In genomic region chr16:31199926-31200789, GRCm38 (mm10) we compare ENCODE assay signal across 8 mouse cellular contexts. TPM values are rescaled to one million over a fixed set of nuclear protein-coding genes. Genes with fewer than 3 reads are reported as not detected.
DNase-seq lines count a peak whose midpoint lies in the region; ATAC-seq and TF ChIP-seq lines count a peak whose summit lies in the region.

No protein-coding gene starts in this region.

- H3K27me3 ChIP-seq in embryonic facial prominence, embryonic 15.5 days, result no peaks in the 10 kb centered on the region
- H3K27me3 ChIP-seq in heart, embryonic 10.5 days (ENCODE audit: insufficient read depth, poor library complexity, severe bottlenecking), result no peaks in the 10 kb centered on the region
- H3K27me3 ChIP-seq in kidney, embryonic 15.5 days, result no peaks in the 10 kb centered on the region
- no peaks in the 10 kb centered on the region for H3K27me3 ChIP-seq in liver, adult 2 months (ENCODE audit: control insufficient read depth, insufficient read depth, low read length)

- under 1% methylated on average over 56 of the region's 56 CpGs for WGBS in embryonic facial prominence, embryonic 15.5 days
- WGBS in heart, embryonic 10.5 days, result under 1% methylated on average over 56 of the region's 56 CpGs
- under 1% methylated on average over 55 of the region's 56 CpGs for WGBS in kidney, embryonic 15.5 days
- under 1% methylated on average over 52 of the region's 56 CpGs for WGBS in liver, adult 2 months

- no peaks in the 10 kb centered on the region for H3K9me3 ChIP-seq in embryonic facial prominence, embryonic 15.5 days (replicated peaks)
- no peaks in the 10 kb centered on the region for H3K9me3 ChIP-seq in heart, embryonic 10.5 days
- no peaks in the 10 kb centered on the region for H3K9me3 ChIP-seq in kidney, embryonic 15.5 days (replicated peaks)

- peak overlapping the region; percentile 96 for H3K9ac ChIP-seq in embryonic facial prominence, embryonic 15.5 days
- peak overlapping the region; percentile 80 for H3K9ac ChIP-seq in kidney, embryonic 15.5 days
- peak overlapping the region; percentile 94 for H3K9ac ChIP-seq in liver, adult 2 months (ENCODE audit: low read depth, low read length)

- H3K27ac ChIP-seq in embryonic facial prominence, embryonic 15.5 days (replicated peaks), result peak overlapping the region; percentile 97
- peak overlapping the region; percentile 94 for H3K27ac ChIP-seq in heart, embryonic 10.5 days
- H3K27ac ChIP-seq in kidney, embryonic 15.5 days, result peak overlapping the region; percentile 93
- peak overlapping the region; percentile 81 for H3K27ac ChIP-seq in liver, adult 2 months (replicated peaks; ENCODE audit: insufficient read depth, low read depth, low read length)

- TF ChIP-seq POLR2A in liver, adult 2 months (IDR thresholded peaks at IDR 0.05; ENCODE audit: extremely low read depth, insufficient read depth, low read length), result no peak

- H3K4me3 ChIP-seq in embryonic facial prominence, embryonic 15.5 days (replicated peaks), result peak overlapping the region; percentile 97
- H3K4me3 ChIP-seq in heart, embryonic 10.5 days, result peak overlapping the region; percentile 99
- peak overlapping the region; percentile 95 for H3K4me3 ChIP-seq in kidney, embryonic 15.5 days (replicated peaks)
- H3K4me3 ChIP-seq in liver, adult 2 months (ENCODE audit: insufficient read depth, low read depth, low read length), result peak overlapping the region; percentile 84

- H3K36me3 ChIP-seq in embryonic facial prominence, embryonic 15.5 days, result no peaks in the 10 kb centered on the region
- H3K36me3 ChIP-seq in heart, embryonic 10.5 days, result no peaks in the 10 kb centered on the region
- no peaks in the 10 kb centered on the region for H3K36me3 ChIP-seq in kidney, embryonic 15.5 days
- no peaks in the 10 kb centered on the region for H3K36me3 ChIP-seq in liver, adult 2 months (ENCODE audit: control insufficient read depth, insufficient read depth, low read length)

- peak; percentile 62 for TF ChIP-seq CTCF in liver, adult 2 months (IDR thresholded peaks at IDR 0.05; ENCODE audit: low read depth, low read length)

- DNase-seq in 3134 (ENCODE audit: extremely low read depth, insufficient read length, low spot score), result peak; percentile 85
- DNase-seq in adrenal gland, postnatal 36 days, result peak; percentile 71 to 78
- DNase-seq in heart, embryonic 10.5 days (ENCODE audit: low spot score), result peak; percentile 78
- DNase-seq in liver, adult 2 months (ENCODE audit: extremely low read depth, low read depth, low spot score), result peak; percentile 55
- peak; percentile 59 to 82 for DNase-seq in spleen, postnatal 4 days (ENCODE audit: low spot score in 2 of 2)

- H3K4me1 ChIP-seq in embryonic facial prominence, embryonic 15.5 days, result peaks cover 16% of the 10 kb centered on the region
- H3K4me1 ChIP-seq in heart, embryonic 10.5 days, result peaks cover 28% of the 10 kb centered on the region
- peaks cover 17% of the 10 kb centered on the region for H3K4me1 ChIP-seq in kidney, embryonic 15.5 days
- H3K4me1 ChIP-seq in liver, adult 2 months (ENCODE audit: control insufficient read depth, insufficient read depth, low read length), result peaks cover 8% of the 10 kb centered on the region

- H3K4me2 ChIP-seq in embryonic facial prominence, embryonic 15.5 days (replicated peaks), result peak overlapping the region; percentile 61
- peak overlapping the region; percentile 84 for H3K4me2 ChIP-seq in kidney, embryonic 15.5 days

- peak; percentile 37 for ATAC-seq in embryonic facial prominence, embryonic 15.5 days (ENCODE audit: insufficient number of reproducible peaks, low FRiP score, low TSS enrichment, low read depth)
- peak; percentile 12; the same call in 1 of the 2 replicates for ATAC-seq in kidney, embryonic 15.5 days (replicated peaks; ENCODE audit: low FRiP score)
- peak; percentile 23; the same call in 1 of the 2 replicates for ATAC-seq in monocyte, adult 5-6 weeks (replicated peaks; ENCODE audit: insufficient number of reproducible peaks, low FRiP score, low TSS enrichment, poor library complexity, severe bottlenecking)

- H3K79me2 ChIP-seq in liver, adult 2 months (ENCODE audit: control insufficient read depth, insufficient read depth, low read length), result peaks cover 19% of the 10 kb centered on the region; the same call in 1 of the 2 replicates

RNA-seq across cellular contexts. Expression of gene Acap2, which starts 0.9 kb away (rescaled TPM):
- total RNA-seq in adrenal gland, postnatal 36 days (2021), result 10 to 100 TPM; 41.2 to 49.0 TPM
- 24.0 and 25.3 TPM in 2 replicates for polyA plus RNA-seq in embryonic facial prominence, embryonic 15.5 days (2015; fragmentation: Nextera tagmentation; extraction: Ambion mirVana)
- 15.5 and 16.4 TPM in 2 replicates for polyA plus RNA-seq in heart, embryonic 10.5 days (2016; fragmentation: Nextera tagmentation; extraction: Ambion mirVana)
- 17.6 and 17.7 TPM in 2 replicates for polyA plus RNA-seq in kidney, embryonic 15.5 days (2015; fragmentation: Nextera tagmentation; extraction: Ambion mirVana)
- 12.7 and 13.4 TPM in 2 replicates for total RNA-seq in liver, adult 2 months (2014; rRNA removed)
- polyA plus RNA-seq in liver, adult 2 months (2012; rRNA removed), result 4.4 and 5.3 TPM in 2 replicates
- total RNA-seq in monocyte, adult 5-6 weeks (2017), result 89.4 to 118 TPM (median 107 TPM) in 3 replicates

Comparison
In these comparisons a context has a peak if more than half of its experiments do, and no peak if none do; other contexts are left out.
1. Peak in every context shown above with its lines: DNase-seq, ATAC-seq, H3K4me3 ChIP-seq and H3K27ac ChIP-seq.